Mouse (Mus musculus) liver (tissue): ENCODE results near the gene Slc2a9.
A peak's percentile ranks its signal among the peaks of the same experiment; 100 is the strongest.

Experiments used
- DNase-seq: peaks from one replicate; pipeline ENCODE4 v3.0.0-alpha.2; 2020; ENCODE audit warnings: mixed read lengths

The Slc2a9 gene

DNA sequence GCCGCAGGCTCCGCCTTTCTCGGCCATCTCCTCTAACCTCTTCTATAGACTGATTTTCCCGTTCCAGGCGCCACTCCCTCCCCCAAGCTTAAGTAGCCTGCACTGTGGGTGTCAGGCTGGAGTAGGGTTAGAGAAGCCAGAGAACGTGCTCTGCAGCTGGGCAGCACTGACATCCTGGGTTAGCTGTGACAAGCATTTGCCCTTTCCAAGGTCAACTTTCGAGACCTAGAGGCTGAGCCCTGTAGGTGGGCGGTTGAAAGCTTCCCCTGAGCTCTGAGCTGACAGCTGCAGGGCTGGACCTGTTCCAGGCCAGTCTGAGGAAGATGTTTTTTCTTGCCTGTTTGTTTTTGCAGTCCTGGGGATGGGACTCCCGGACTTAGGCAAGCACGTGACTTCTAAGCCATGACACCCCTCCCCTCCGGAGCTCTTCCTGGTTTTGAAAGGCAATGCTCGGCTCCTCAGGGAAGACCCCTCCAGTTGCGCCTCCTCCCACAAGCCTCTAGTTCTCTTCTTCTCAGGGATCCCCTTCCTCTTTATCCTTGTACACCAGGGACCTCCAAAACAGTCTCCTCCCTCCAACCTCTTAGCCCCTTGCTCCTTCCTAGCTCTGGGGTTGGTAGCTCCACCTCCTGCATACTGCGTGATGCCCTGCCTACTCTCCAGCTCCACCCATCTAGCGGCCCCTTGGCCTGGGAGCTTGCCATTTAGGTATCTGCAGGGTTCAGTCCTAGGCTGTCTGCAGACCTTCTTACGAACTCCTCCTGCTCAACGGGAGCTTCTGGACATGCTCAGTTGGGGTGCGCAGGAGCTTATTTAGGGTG is 136.1 kb downstream of the Slc2a9 start:
- peak; percentile 32 for DNase-seq

DNA sequence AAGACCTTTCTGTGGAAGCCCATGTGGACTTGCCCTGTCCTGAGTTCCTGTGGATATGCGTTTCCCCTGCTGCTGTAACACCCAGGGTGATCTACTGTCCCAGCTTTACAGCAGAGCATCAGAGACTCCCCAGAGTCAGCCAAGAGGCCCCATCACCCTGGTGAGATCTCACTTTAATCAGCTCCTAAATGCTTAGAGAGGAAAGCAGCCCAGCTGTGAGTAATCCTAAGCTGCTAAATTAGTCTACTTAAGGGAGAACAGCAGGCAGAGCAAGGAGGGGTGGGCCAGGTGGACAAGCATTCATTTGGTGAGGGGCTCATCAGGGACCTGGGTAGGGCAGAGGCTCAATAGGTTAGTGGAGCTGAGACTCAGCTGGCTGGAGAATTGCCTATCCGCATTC is 137.4 kb downstream of the Slc2a9 start:
- DNase-seq, result no peak

DNA sequence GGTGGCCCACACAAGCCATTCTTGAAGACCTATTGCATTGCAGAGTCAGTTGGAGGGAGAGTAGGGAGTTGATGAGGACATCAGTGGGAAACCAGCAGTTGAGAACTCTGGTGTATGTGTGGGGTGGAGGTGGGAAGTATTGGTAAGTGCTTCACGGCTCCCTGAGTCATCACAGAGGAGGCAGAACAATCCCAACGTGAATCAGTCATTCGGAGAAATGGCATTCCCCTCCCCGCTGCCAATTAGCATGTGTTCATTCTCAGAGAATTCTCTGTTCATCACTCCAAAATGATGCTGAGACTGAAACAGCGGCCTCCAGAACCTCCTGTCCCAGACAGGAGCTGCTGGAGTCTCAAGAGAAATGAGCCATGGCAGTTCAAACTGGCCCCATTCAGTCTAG is 138.5 kb downstream of the Slc2a9 start:
- no peak for DNase-seq

DNA sequence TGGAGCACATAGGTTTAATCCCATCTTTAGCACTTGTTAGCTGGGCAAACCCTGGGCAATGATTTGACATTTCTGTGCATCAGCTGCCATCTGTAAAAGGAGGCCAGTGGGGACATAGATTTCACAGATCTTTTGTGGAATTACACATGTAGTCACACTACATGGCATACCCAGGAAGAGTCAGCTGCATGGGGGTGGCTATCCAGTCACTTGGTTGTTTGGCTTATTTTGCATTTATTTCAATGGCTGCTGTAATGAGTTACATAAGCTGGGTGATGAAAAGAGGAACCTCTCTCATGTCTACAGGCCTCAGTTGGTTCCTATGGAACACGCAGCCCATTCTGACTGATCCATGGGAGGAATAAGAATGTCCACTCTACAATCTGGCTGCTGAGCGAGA is 143.2 kb downstream of the Slc2a9 start:
- DNase-seq, result no peak

DNA sequence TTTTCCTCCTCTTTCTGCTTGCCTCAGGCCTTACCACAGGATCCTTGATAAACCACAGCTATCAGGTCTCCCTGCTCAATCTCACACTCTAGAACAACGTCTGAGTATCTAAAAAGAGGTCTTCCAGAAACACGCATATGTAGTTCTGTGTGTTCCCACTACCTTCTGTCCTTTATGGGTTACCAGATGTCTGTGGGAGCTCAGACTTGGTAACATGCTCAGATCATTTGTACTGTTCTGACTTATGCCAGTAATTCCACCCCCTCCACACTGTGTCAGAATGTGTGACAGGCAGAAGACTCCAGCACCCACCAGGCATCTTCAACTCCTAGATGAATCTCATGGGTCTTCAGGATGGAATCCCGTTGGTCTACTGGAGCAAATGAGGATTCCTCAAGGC is 146.0 kb downstream of the Slc2a9 start:
- DNase-seq, result no peak

DNA sequence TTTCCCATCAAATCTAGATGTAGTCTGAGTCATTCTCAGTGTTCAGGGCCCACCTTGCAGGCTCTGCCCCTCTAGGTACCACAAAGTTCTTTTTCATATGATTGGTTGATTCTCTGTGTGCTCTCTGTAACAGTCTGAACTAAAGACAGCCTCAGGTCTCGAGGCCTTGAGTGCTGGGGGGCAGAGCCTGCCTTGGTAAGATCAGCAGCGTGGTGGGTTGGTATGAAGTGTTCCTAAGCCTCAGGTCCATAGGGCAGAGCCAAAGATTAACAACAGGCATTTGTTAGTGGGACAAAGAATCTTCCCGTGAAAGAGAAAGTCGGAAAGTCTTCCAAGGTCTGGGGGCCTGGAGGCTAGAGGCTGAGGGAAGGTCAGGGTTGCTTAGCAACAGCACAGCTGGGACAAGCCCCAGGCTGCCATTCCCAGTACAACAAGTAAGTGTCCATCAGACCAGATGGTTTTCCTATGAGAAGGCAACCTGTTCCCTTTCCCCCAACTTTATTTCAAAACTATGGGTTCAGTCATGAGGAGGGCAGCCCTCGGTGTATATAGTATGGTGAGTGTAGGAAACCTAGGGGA is 152.5 kb downstream of the Slc2a9 start:
- DNase-seq, result no peak

DNA sequence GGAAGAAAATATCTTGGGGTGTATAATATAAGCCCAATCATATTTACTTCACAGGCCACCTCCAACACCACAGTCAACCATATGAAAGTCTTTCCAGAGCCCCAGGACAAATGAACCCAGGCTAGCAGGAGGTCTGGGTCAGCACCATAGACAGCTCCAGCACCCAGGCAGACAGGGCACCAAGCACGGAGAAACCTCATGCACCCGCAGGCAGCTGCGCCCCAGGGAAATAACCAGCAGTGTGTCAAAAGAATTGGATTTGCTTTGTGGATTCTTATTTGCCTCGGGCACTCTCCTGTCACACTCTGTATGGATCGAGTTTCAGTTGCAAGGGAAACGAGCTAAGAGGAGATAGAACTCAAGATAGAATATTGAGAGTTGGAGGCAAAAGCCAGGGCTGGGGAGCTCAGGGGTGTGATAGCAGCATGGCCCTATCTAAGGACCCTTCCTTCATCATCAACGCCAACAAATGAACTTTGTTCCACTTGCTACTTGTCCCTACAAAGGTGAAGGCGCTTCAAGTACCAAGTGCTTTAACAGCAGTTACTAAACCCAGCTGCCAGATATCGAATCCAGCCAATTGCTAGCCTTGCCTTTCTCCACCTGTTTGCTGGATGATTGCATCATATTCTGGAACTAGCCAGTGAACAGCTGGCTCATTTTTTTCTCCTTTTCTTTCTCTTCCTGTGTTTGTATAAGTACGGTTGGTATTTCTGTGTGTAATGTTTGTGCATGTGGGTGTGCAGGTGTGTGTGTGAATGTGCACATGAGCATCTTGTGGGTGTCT is 156.1 kb downstream of the Slc2a9 start:
- DNase-seq, result peak; percentile 41

DNA sequence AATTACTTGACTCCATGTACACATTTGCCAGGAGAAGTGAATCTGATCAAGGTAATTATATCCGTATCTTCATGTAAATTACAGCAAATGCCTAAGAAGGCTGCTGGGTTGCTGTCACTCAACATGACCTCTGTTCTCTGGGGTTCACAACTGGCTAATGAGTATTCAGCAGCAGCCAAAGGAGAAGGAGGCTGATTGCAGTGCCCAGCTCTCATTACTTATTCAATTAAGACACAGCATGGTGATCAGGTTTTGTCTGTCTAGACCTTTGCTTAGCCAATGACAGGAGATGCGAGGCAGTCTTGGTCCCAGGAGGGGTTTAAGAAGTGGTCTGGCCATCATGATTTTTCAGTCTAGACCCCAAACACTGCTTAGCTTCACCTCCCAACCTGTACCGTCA is 159.8 kb downstream of the Slc2a9 start:
- DNase-seq, result no peak

DNA sequence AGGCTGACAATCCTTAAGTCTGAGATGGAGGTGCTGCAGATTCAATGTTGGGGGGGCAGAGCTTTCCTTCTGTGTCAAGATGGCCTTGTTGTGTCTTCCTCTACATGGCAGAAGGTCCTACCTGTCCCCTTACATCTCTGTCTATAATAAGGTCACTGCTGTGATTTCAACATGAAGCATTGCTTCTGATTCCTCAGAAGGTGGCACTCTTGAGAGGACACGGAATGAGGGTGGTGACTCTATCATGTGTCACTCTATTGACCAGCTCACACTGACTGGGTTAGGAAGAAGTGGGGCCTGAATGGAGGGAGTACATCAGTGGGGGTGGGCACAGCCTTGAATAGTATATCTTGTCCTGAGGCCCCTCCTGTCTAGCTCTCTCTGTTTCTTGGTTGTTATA is 168.4 kb downstream of the Slc2a9 start:
- DNase-seq, result no peak

DNA sequence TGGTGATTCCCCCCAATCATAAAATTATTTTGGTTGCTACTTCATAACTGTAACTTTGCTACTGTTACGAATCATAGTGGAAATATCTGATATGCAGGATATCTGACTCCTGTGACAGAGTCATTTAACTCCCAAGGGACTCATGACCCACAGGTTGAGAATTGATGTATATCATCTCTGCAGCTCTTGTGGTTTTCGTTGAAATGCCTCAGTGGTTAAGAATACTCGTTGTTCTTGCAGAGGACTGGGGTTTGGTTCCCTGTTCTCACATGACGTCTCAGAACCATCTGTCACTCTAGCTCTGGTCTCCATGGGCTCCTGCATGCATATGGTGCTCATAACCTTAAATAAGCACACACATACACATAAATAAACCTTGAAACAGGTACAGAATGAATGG is 169.6 kb downstream of the Slc2a9 start:
- no peak for DNase-seq

DNA sequence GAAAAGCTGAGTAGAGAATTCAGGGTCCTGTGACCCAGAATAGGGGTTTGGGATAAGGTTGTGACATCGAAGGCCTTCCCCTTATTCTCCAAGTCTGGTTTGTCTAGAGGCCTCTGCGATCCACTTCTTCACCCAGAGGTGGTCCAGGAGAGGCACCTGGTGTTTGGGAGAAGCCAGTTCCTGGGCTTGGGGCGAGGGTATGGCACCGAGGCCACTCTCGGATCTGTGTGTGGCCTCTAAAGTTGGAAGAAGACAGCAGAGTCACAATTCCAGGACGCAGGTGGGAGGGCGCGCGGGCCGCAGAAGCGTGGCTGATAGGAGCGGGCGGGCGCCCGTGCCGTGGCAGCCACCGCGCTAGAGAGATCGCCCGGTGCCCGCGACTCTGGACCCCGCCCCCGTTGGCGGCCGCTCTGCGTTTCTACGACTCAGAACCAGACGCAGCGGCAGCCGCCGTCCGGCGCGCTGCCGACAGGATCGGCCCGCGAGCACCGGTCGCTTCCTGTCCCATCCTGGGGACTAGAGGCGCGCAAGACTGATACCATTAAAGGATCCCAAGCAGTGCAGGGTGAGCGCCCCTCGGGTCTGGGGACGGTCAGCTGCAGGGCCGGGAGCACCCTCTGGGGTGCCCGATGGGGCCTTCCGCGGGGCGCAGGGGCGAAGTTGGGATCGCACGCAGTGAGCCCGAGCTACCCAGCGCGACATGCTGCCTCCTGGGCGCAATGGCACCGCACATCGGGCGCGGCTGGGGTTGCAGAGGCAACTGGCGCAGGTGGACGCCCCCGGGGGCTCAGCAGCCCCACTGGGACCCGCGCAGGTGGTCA is 183.8 kb downstream of the Slc2a9 start, which contains the start of gene Drd5:
TSS of gene Drd5 (plus strand) at position 402 of the 821 bp plus-strand sequence.
- no peak for DNase-seq

DNA sequence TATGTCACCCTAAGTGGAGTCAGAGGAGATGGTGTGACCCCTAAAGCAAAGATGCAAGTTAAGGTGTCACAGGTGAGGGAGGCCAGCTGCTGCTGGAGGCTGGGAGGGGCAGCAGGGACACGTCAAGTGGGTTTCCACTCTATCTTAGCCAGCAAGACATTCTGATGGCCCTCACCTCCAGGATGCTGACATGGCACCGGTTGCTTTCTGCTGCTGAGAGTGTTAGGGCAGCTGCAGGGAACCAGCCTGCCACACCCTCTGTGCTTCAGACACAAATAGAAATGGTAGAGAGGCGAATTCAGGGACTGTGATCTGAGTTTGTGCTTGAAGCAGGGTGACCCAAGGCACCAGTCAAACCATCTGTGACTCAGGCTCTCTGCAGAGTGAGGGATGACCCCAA is 193.1 kb downstream of the Slc2a9 start:
- no peak for DNase-seq

DNA sequence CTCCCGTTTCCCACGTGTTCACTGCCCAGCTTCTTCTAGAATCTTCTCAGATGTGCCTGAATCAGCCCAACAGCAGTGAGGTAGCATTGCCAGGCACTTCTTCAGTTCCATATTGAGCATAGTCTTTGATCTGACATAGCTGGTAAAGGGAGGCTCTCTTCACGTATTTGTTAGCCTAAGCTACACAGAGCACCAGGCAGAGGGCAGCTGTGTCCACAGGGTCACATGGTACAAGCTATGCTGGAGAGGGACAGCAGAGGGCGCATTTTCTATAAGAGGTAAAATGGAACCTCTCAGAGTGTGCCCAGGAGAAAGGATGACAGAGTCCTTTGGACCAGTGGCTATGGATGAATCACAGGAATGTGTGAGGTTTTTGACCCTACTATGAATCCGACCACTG is 194.1 kb downstream of the Slc2a9 start:
- DNase-seq, result peak; percentile 66

DNA sequence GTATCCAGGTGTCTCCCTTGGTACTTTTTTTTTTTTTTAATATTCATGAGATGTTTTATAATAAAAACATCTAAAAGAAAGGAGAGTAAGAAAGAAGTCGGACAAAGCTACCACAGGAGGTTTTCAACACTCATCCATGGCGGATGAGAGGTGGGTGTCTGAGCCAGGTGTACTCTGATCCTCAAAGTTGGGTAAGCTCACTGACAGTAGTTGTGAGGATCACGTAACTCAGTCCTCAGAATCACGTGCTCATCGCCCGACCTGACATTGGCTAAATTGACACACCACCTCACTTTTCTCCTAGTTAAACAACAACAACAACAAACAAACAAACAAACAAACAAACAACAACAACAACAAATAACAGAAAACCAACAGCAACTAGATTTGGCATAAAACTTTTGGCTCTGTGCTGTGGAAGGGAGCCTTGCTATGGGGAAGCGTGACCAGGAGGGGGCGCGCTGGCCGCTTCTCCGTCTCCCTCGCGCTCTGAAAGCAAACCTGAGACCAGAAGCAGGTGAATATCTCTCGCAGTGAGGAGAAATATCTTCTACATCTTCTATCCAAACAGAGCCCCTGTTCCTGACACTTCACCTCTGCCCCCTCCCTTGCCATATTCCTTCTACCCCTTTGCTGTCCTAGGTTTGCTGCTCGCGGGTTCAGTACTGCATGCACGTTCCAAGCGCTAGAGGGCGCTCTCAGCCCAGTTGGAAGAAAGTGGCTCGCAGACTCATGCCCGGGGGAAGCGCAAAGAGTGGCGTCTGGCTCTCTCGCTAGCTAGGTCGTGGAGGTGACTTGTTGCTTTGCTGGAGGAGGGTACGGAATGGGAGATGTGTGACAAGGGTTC is 195.5 kb downstream of the Slc2a9 start:
- DNase-seq, result peak; percentile 87

DNA sequence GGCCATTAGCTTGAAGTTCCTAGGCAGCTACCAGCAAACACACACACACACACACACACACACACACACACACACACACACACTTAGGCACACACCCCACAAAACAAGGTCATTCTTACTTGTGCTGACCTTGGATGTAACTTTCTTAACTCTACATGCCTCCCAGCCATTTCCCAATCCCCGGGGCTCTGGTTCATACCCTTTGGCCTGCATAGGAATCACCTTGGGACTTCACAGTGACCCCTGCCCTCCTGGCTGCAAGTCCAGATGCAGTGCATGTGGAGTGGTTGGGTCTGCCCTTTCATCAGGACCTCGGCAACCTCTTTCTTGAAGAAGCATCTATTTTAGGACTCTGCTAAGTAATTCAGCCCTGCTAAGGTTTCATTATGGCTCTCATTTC is 197.7 kb downstream of the Slc2a9 start:
- DNase-seq, result no peak

DNA sequence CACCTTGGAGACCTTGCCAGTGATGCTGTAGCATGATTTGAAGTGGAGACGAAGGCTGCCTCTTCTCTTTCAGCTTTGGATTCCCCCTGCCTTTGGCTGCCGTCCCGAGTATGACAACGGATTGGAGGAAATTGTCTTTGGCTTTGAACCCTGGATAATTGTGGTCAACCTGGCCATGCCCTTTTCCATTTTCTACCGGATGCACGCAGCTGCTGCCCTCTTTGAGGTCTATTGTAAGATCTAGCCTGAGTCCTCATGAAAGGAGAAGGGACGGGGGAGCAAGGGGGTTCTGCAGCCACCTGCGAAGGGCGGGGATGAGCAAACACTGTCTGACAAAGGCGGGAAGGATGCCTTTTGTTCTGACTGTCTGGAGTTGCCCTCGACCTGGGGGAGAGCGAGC is 200.3 kb downstream of the Slc2a9 start:
- DNase-seq, result no peak

DNA sequence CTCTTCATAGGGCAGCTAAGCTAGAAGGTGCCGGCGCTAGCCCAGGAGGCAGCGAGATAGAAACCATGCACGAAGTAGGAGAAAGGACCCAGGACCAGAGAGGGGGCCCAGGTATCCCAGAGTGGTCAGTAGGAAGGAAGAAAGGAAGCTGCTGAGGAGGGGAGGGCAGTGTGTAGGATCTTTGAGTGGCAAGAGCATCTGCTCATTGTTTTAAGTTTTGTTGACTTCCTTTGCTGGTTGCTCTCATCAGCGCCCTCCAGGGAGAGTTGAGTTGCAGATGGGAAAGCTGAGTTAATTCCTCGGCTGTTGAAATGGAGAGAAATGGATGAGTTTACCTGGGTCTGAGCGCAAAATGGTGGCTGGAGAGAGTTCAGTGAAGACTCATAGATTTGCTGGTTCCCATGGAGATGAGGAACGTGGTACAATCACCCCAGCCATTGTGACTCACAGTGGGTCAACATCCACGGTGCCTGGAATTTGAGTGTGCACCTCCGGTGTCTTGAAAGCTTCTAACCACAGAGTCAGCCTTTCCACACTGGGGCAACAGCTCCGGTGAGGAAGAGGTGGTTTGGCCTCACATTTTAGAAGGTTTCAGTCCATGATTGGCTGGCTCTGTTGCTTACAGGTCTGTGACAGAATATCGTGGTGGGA is 201.1 kb downstream of the Slc2a9 start:
- no peak for DNase-seq
